Mouse (Mus musculus) hindbrain, postnatal 0 days (tissue): ENCODE data around the gene Acvr1b. TPM values are rescaled to one million over a fixed set of nuclear protein-coding genes. Genes with fewer than 3 reads are reported as not detected.

Experiments used
- ATAC-seq: fragments of 200-750 bp; cut with Nextera tagmentation; 2 replicates; pipeline ENCODE4 v1.8.0; 2017; ENCODE audit warnings: mild to moderate bottlenecking, moderate TSS enrichment, moderate library complexity
- DNase-seq: peaks from one replicate; pipeline ENCODE4 v3.0.0-alpha.2; 2015; ENCODE audit warnings: low spot score
- H3K27ac ChIP-seq: fragments of 300-500 bp; sonication (generic); 2 replicates; pipeline ENCODE4 v1.5.1; 2014; ENCODE audit warnings: mild to moderate bottlenecking
- H3K27me3 ChIP-seq: fragments of 300-500 bp; sonication (generic); 2 replicates; pipeline ENCODE4 v1.6.1; 2014; ENCODE audit warnings: low read length, mixed read lengths; ENCODE audit not compliant: insufficient read depth
- H3K36me3 ChIP-seq: fragments of 300-500 bp; sonication (generic); 2 replicates; pipeline ENCODE4 v1.6.1; 2014; ENCODE audit warnings: low read length, mixed read lengths; ENCODE audit not compliant: insufficient read depth
- H3K4me1 ChIP-seq: fragments of 300-500 bp; sonication (generic); 2 replicates; pipeline ENCODE4 v1.6.1; 2014; ENCODE audit warnings: antibody characterized with exemption, low read length, mixed read lengths; ENCODE audit not compliant: insufficient read depth
- H3K4me2 ChIP-seq: fragments of 300-500 bp; sonication (generic); 2 replicates; pipeline ENCODE4 v1.6.1; 2014; ENCODE audit warnings: low read depth, mild to moderate bottlenecking, low read length, moderate library complexity, mixed read lengths
- H3K4me3 ChIP-seq: fragments of 300-500 bp; sonication (generic); 2 replicates; pipeline ENCODE4 v1.5.1; 2014; ENCODE audit warnings: low read length
- H3K9ac ChIP-seq: fragments of 300-500 bp; sonication (generic); replicated peaks from 2 replicates; pipeline ENCODE4 v1.6.1; 2014; ENCODE audit warnings: mild to moderate bottlenecking, low read length, moderate library complexity, mixed read lengths
- H3K9me3 ChIP-seq: fragments of 300-500 bp; sonication (generic); 2 replicates; pipeline ENCODE4 v1.6.1; 2016; ENCODE audit warnings: low read length, mixed read lengths
- CTCF ChIP-seq: IDR thresholded peaks from 2 replicates; pipeline ENCODE4 v1.5.1; 2016; ENCODE audit warnings: antibody characterized with exemption, control low read depth, low read depth
- WGBS: fragments of 180-500 bp; shearing (Covaris S2); extraction: QIAGEN DNeasy Blood & Tissue Kit; methylation state at CpG from one replicate; pipeline ENCODE4 v1.1.7; 2014; 5-methylcytosine and 5-hydroxymethylcytosine counted together
- polyA plus RNA-seq: library from polyadenylated mRNA; unstranded; fragments of >200 nt; fragmentation: Nextera tagmentation; extraction: Ambion mirVana; gene quantifications from 2 replicates; pipeline ENCODE4 v1.2.1, GENCODE M21; 2015
- total RNA-seq: library from RNA; depleted of rRNA; stranded (reverse); fragments of >200 nt; gene quantifications from 2 replicates; pipeline ENCODE4 v1.2.3, GENCODE M21; 2014

The Acvr1b gene
- total and polyA plus RNA-seq, 2 experiments from 2014 or later, result 14.6 to 74.5 TPM

DNA sequence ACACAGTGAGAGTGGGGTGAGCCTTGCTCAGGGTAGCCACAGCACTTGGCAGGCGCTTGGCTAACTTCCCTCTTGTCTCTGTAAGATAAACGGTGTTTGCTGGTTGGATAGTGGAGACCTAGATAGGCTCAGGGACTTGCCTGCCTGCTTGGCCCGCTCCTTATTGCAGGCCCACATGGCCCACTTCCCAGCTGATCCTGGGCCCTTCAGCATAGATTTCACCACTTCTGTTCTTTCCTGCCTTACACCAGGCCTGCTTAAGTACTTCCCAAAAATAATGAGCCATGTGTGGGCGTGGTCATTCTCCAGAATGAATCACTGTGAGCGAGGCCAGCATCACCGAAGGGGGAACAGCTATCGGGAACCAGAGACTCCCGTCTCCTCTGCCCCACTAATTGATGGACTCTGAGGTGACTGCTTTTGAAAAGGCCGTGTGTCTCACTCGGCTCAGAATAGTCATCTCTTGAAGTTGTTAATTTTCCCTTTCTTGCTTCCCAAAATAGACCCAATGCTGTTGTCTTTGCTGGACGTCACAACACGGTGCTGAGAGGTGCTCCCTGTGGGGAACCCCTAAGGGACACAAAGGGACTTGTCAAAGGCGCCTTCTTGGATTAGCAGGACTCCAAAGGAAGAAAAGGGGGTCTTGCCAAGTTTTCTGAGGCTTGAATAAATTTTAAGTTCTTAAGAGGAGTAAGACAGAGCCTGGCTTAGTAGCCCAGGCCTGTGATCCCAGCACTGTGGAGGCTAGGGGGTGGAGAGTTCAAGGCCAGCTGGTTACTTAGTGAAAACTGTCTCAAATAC lies 17.8 kb downstream of the Acvr1b start:
- ATAC-seq, result peak; percentile 41; the same call in 1 of the 2 replicates
- TF ChIP-seq CTCF, result no peak
- peaks cover 23% of the 10 kb centered on the region for H3K36me3 ChIP-seq
- 0 out of 2 replicates have a peak, but pooled peaks cover 10% of the 10 kb centered on the region for H3K4me1 ChIP-seq
- H3K27ac ChIP-seq, result peak overlapping the region; percentile 36; the same call in 1 of the 2 replicates
- 0 out of 2 replicates have a peak overlapping the region, but pooled peaks have one; percentile 6 for H3K9ac ChIP-seq
- no peak overlapping the region for H3K4me2 ChIP-seq
- peak; percentile 39 for DNase-seq
- H3K9me3 ChIP-seq, result no peaks in the 10 kb centered on the region
- no peaks in the 10 kb centered on the region for H3K27me3 ChIP-seq
- H3K4me3 ChIP-seq, result no peak overlapping the region
- WGBS, result 18% methylated on average over 13 of the region's 13 CpGs

DNA sequence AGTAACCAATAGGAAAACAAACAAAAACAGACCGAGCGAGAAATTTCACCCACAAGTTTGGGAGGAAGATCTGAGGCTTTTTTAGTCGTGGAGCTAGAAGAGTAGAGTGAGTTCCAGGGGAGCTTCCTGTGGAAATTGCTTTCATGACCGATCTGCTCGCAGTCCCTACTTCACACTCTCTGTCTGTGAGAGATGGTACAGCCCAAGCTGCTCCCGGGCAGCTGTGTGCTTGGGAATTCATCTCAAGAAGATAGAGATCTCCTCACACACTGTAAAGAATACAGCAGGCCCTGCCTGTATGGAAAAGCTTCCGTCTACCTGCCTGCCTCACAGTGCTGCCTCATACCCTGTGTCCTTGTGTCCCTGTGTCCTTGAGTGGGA lies 18.4 kb downstream of the Acvr1b start:
- Histone ChIP-seq H3K4me1 (0 out of 2 replicates have a peak, but pooled peaks cover 10% of the 10 kb centered on the region), H3K9me3 (no peaks in the 10 kb centered on the region), H3K4me2 (no peak overlapping the region), H3K27me3 (no peaks in the 10 kb centered on the region), H3K9ac (no peak overlapping the region; the same call in 1 of the 2 replicates), H3K27ac (peak overlapping the region; percentile 36; the same call in 1 of the 2 replicates), H3K4me3 (no peak overlapping the region), H3K36me3 (peaks cover 29% of the 10 kb centered on the region)
- ATAC-seq (no peak), DNase-seq (no peak)
- TF ChIP-seq CTCF, result no peak
- WGBS, result 46% methylated on average over 7 of the region's 7 CpGs

DNA sequence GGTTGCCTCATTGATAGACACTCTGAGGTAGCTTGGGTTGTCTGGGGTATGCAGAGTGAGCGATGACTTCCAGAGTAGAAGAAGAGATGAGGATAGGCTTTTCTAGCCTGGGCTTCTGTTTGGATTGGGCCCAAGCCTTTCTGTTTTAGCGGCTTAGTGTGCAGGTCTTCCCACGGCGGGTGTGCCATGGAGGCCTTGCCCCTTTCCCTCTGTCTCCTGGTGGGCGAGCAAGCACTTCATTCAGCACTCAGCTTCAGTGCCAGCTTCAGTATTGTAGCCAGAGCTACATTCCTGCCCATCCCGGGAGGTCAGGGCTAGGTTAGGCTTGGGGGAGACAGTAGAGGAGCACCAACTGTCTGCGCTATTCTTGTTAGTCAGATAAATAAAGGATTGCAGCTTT lies 18.8 kb downstream of the Acvr1b start:
- Histone ChIP-seq H3K27ac (no peak overlapping the region), H3K4me2 (no peak overlapping the region), H3K4me1 (0 out of 2 replicates have a peak, but pooled peaks cover 10% of the 10 kb centered on the region), H3K9me3 (no peaks in the 10 kb centered on the region), H3K36me3 (peaks cover 32% of the 10 kb centered on the region), H3K27me3 (no peaks in the 10 kb centered on the region), H3K4me3 (no peak overlapping the region), H3K9ac (no peak overlapping the region; the same call in 1 of the 2 replicates)
- ATAC-seq, result no peak
- WGBS, result 74% methylated on average over 7 of the region's 7 CpGs
- TF ChIP-seq CTCF, result no peak
- DNase-seq, result no peak

DNA sequence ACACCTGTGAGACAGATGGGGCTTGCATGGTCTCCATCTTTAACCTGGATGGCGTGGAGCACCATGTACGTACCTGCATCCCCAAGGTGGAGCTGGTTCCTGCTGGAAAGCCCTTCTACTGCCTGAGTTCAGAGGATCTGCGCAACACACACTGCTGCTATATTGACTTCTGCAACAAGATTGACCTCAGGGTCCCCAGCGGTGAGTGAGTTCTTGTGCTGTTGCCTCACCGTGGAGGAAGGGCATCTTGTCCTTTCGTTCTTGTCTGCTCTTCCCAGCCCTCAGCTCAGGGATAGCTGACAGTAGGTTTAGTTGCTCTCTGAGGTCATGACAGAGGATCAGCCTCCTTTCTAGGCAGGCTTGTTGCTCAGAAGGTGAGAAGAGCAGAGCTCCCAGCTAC lies 20.1 kb downstream of the Acvr1b start:
- 0 out of 2 replicates have a peak, but pooled peaks cover 10% of the 10 kb centered on the region for H3K4me1 ChIP-seq
- ATAC-seq, result no peak

DNA sequence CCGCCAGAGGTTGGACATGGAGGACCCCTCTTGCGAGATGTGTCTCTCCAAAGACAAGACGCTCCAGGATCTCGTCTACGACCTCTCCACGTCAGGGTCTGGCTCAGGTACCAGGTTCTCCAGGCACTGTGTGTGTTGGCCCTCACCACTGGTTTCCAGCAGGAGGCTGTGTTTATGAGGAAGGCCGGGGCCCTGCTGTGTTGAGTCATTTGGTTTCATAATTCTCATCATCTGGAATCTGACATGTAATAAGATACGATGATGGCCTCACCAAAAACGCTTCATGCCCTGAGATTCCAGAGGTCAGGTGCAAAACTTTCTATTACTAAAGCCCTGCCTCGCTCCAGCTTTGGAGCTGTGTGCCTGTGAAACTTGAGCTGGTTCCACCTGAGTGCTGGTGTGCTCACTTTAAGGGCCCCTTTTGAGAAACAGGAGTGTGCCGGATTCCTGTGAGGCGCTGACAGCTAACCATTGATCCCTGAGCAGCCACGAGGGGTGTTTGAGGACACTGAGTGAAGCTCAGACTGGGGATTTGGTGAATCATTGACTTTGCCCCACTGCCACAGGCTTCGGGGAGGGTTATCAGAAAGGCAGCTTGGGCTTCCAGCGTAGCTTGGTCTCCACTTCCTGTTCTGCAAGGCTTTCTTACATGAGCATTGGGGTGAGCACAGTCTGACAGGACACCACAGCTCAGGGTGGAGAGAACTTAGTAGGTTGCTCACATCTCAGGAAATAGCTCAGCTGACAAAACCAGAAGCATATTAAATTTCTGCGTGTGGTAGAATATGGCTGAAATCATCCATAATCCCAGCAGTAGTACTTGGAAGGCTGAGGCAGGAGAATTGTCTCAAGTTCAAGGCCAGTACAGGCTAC lies 21.3 kb downstream of the Acvr1b start:
- ATAC-seq, result no peak
- 0 out of 2 replicates have a peak, but pooled peaks cover 10% of the 10 kb centered on the region for H3K4me1 ChIP-seq
- no peak for TF ChIP-seq CTCF
- no peaks in the 10 kb centered on the region for H3K9me3 ChIP-seq
- no peaks in the 10 kb centered on the region for H3K27me3 ChIP-seq
- H3K9ac ChIP-seq, result no peak overlapping the region
- H3K4me2 ChIP-seq, result no peak overlapping the region
- WGBS, result 94% methylated on average over 16 of the region's 16 CpGs
- H3K4me3 ChIP-seq, result no peak overlapping the region
- H3K36me3 ChIP-seq, result peaks cover 42% of the 10 kb centered on the region
- no peak for DNase-seq
- no peak overlapping the region for H3K27ac ChIP-seq

More for the DNA sequence above, 20.1 kb downstream of the Acvr1b start:
- no peak for TF ChIP-seq CTCF
- DNase-seq, result no peak
- Histone ChIP-seq H3K36me3 (peaks cover 33% of the 10 kb centered on the region), H3K4me2 (no peak overlapping the region), H3K4me3 (no peak overlapping the region), H3K9me3 (no peaks in the 10 kb centered on the region), H3K9ac (no peak overlapping the region), H3K27me3 (no peaks in the 10 kb centered on the region), H3K27ac (no peak overlapping the region)
- 93% methylated on average over 6 of the region's 6 CpGs for WGBS

DNA sequence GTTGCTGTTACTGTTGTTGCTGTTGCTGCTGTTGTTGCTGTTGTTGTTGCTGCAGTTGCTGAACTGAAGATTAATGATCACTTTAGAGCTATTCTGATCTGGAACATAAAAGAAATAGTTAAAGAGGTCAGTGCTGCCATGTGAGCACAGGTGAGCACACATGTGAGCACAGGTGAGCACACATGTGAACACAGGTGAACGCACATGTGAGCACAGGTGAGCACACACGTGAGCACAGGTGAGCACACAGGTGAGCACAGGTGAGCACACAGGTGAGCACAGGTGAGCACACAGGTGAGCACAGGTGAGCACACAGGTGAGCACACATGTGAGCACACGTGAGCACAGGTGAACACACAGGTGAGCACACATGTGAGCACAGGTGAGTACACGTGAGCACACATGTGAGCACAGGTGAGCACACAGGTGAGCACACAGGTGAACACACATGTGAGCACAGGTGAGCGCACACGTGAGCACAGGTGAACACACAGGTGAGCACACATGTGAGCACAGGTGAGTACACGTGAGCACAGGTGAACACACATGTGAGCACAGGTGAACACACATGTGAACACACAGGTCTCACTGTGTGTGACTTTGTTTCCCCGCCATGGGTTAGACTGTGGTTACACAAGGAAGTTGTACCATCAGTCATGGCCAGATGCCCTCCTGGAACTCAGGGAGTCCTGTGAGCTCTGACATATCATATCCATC lies 22.4 kb downstream of the Acvr1b start:
- Histone ChIP-seq H3K4me2 (no peak overlapping the region), H3K36me3 (peaks cover 52% of the 10 kb centered on the region), H3K27me3 (no peaks in the 10 kb centered on the region), H3K27ac (no peak overlapping the region), H3K9me3 (no peaks in the 10 kb centered on the region), H3K4me1 (0 out of 2 replicates have a peak, but pooled peaks cover 8% of the 10 kb centered on the region), H3K9ac (no peak overlapping the region), H3K4me3 (no peak overlapping the region)
- 92% methylated on average over 8 of the region's 8 CpGs for WGBS
- TF ChIP-seq CTCF, result no peak
- DNase-seq, result no peak
- ATAC-seq, result no peak
